Mouse (Mus musculus) G1E (cell line): ENCODE measurements around the gene Crygd. TPM values are rescaled to one million over a fixed set of nuclear protein-coding genes. Genes with fewer than 3 reads are reported as not detected.

ENCODE experiments used
- ATAC-seq: 2 replicates; pipeline ENCODE4 v1.8.0; 2016; ENCODE audit warnings: mild to moderate bottlenecking; ENCODE audit not compliant: insufficient number of reproducible peaks, poor library complexity, low FRiP score, severe bottlenecking; ENCODE audit errors: extremely low read depth
- DNase-seq: peaks from one replicate; pipeline ENCODE4 v3.0.0; 2012; ENCODE audit warnings: low spot score
- H3K27me3 ChIP-seq: 2 replicates; pipeline ENCODE4 v1.6.1; 2012; ENCODE audit warnings: mild to moderate bottlenecking, low read length, inconsistent platforms; ENCODE audit not compliant: insufficient read depth
- H3K36me3 ChIP-seq: replicated peaks from 2 replicates; pipeline ENCODE3; 2012; ENCODE audit warnings: mild to moderate bottlenecking, inconsistent platforms
- H3K4me1 ChIP-seq: 2 replicates; pipeline ENCODE4 v1.6.1; 2012; ENCODE audit warnings: low read depth, low read length, inconsistent platforms, mixed read lengths; ENCODE audit not compliant: insufficient read depth
- H3K4me3 ChIP-seq: 2 replicates; pipeline ENCODE4 v1.5.1; 2012; ENCODE audit warnings: low read depth, mild to moderate bottlenecking, inconsistent platforms, low read length, moderate library complexity, mixed read lengths
- H3K9me3 ChIP-seq: replicated peaks from 2 replicates; pipeline ENCODE4 v1.6.1; 2012; ENCODE audit warnings: inconsistent platforms
- CTCF ChIP-seq: IDR thresholded peaks from 2 replicates; pipeline ENCODE4 v1.5.1; 2012; ENCODE audit warnings: low read depth, low read length, inconsistent platforms, mixed read lengths
- GATA1 ChIP-seq: IDR thresholded peaks from 2 replicates; pipeline ENCODE4 v1.6.1; 2012; ENCODE audit warnings: borderline replicate concordance, low read length, inconsistent platforms, mixed read lengths
- GATA2 ChIP-seq: IDR thresholded peaks from 2 replicates; pipeline ENCODE4 v1.6.1; 2012; ENCODE audit warnings: low read depth, low read length, inconsistent platforms, borderline replicate concordance
- POLR2AphosphoS5 ChIP-seq: IDR thresholded peaks from 2 replicates; pipeline ENCODE4 v1.6.1; 2012; ENCODE audit warnings: low read depth, low read length, inconsistent platforms; ENCODE audit not compliant: insufficient replicate concordance
- TAL1 ChIP-seq: conservative IDR thresholded peaks from 2 replicates; pipeline ENCODE4 v1.6.1; 2012; ENCODE audit warnings: low read depth, low read length, inconsistent platforms, mixed read lengths
- polyA plus RNA-seq: library from polyadenylated mRNA; stranded (reverse); fragments of >175 nt; gene quantifications from 2 replicates; pipeline ENCODE4 v1.2.3, GENCODE M21; 2012
- total RNA-seq, 2 experiments: library from RNA; stranded (forward) in 1 of 2; stranded (reverse) in 1 of 2; fragments of 200-1000 nt in 1 of 2; fragments of >200 nt in 1 of 2; fragmentation: Nextera tagmentation in 1 of 2; gene quantifications; 2 replicates each; pipeline ENCODE4 v1.2.3; 2014 to 2017

Gene Crygd
- total and polyA plus RNA-seq, 3 experiments: 0.49 TPM; not detected in 2

DNA sequence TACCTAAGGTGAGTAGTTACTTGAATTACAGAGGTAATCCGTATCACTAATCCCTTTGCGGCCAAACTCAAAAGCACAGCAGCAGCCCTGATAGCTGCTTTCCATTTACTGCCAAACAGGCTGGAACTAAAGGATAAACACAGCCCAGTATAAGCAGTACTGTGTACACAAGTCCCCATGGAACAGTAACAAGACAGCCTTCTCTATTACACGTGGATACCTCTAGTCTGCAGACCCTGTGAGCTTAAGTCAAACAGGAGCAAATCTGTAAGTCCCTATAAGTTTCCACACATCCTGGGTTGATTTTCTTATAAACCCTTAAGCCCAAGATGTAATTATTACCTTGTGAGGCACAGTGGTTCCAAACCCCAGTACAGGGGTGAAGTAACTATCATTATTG lies 27.7 kb downstream of the Crygd start:
- Histone ChIP-seq H3K36me3 (no peaks in the 10 kb centered on the region), H3K9me3 (no peaks in the 10 kb centered on the region), H3K4me3 (no peak overlapping the region), H3K4me1 (no peaks in the 10 kb centered on the region), H3K27me3 (0 out of 2 replicates have a peak, but pooled peaks cover 8% of the 10 kb centered on the region)
- DNase-seq (no peak), ATAC-seq (no peak)
- no peak for TF ChIP-seq GATA1
- no peak for TF ChIP-seq CTCF
- TF ChIP-seq GATA2: no peak
- no peak for TF ChIP-seq POLR2AphosphoS5
- TF ChIP-seq TAL1: no peak

DNA sequence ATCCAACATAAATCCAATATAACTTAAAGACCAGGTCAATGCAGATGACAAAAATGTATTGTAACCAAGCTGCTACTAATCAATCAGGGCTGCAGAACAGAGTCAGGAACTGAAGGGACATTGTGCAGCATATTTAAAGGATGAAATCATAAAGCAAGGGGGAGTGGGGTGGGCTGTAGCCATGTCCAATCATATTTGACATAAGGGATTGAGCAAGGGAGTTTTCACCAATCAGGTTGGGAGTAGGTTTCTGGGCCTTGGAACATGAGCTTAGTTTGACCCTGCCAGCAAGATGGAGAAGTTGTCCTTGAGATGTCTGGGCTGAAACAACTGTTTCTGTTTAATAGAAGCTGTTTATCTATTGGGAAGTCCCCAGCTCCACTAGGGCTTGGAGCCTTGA lies 30.6 kb downstream of the Crygd start, which contains the start of gene Akr1cl:
Gene Akr1cl (minus strand): TSS at position 119 of the 400 bp plus-strand sequence.
- no peaks in the 10 kb centered on the region for H3K4me1 ChIP-seq
- H3K27me3 ChIP-seq: peaks cover 2% of the 10 kb centered on the region; the same call in 1 of the 2 replicates
- H3K4me3 ChIP-seq: no peak within 1 kb of the TSS
- TF ChIP-seq CTCF: no peak
- no peak for TF ChIP-seq GATA2
- TF ChIP-seq GATA1: no peak
- TF ChIP-seq TAL1: no peak
- no peak for TF ChIP-seq POLR2AphosphoS5
- ATAC-seq (no peak), DNase-seq (no peak)
- no peaks in the 10 kb centered on the region for H3K9me3 ChIP-seq
- H3K36me3 ChIP-seq: no peaks in the 10 kb centered on the region

DNA sequence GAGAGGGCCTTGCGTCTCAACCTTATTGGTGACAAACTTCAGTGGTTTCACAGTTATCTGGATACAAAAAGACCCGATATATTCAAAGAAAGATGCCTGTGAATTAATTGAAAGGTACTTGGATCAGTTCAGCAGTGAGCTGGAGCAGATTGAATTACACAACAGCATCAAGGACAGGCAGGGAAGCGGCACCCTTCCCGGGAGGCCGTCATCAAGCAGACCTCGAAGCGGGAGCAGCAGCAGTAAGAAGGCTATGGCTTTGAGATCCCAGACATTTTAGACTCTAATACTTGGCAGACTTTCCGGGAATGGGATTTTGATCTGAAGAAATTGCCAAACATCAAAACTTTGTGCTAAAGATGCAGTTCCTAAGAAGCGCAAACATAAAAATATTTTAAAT lies 35.0 kb downstream of the Crygd start:
- DNase-seq: no peak

DNA sequence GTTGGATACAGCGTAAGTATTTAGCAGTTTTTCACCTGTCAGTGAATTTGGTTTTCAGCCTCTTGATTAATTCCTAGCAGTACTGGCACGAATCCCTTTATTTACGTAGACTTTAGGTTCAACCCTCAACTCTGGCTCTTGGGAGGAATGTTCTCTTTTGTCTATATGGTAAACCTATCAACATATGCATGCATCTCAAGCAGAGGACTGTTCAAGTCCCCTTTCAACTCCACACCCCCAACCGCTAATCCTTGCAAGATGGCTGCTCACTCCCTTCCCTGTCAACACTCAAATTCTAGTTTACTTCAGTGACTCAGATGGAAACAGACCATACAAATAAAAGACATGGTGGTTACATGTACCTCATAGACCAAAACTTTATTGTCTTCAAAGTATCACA lies 50.5 kb downstream of the Crygd start:
- H3K4me1 ChIP-seq: peaks cover 4% of the 10 kb centered on the region; the same call in 1 of the 2 replicates
- H3K27me3 ChIP-seq: peaks cover 7% of the 10 kb centered on the region; the same call in 1 of the 2 replicates
- ATAC-seq (no peak), DNase-seq (no peak)
- H3K36me3 ChIP-seq: no peaks in the 10 kb centered on the region
- TF ChIP-seq TAL1 (no peak), POLR2AphosphoS5 (no peak), GATA2 (no peak), GATA1 (no peak), CTCF (no peak)
- no peaks in the 10 kb centered on the region for H3K9me3 ChIP-seq
- H3K4me3 ChIP-seq: no peak overlapping the region

More for the DNA sequence above, 35.0 kb downstream of the Crygd start:
- Histone ChIP-seq H3K27me3 (peaks cover 5% of the 10 kb centered on the region), H3K36me3 (no peaks in the 10 kb centered on the region), H3K4me3 (no peak overlapping the region), H3K9me3 (no peaks in the 10 kb centered on the region), H3K4me1 (no peaks in the 10 kb centered on the region)
- ATAC-seq: no peak
- TF ChIP-seq GATA2 (no peak), TAL1 (no peak), POLR2AphosphoS5 (no peak), CTCF (no peak), GATA1 (no peak)

Other genes with a start within 250 kb of the Crygd start
- gene Plekhm3, start 106.6 kb downstream of the Crygd start, total RNA-seq (2014; fragmentation: Nextera tagmentation): 25.8 and 33.5 TPM in 2 replicates
- gene Plekhm3, start 106.6 kb downstream of the Crygd start, total RNA-seq (2017): 5.6 and 8.0 TPM in 2 replicates
- gene Plekhm3, start 106.6 kb downstream of the Crygd start, polyA plus RNA-seq: 2.9 and 3.0 TPM in 2 replicates
- not detected in 2 replicates for gene Akr1cl, start 30.7 kb downstream of the Crygd start, total RNA-seq (2014; fragmentation: Nextera tagmentation)
- gene Akr1cl, start 30.7 kb downstream of the Crygd start, total RNA-seq (2017): 0.27 and 0.46 TPM in 2 replicates
- not detected in 2 replicates for gene Akr1cl, start 30.7 kb downstream of the Crygd start, polyA plus RNA-seq
- not detected in 2 replicates for gene Cryge, start 12.3 kb downstream of the Crygd start, total RNA-seq (2014; fragmentation: Nextera tagmentation)
- gene Cryge, start 12.3 kb downstream of the Crygd start, total RNA-seq (2017): 0.76 TPM in 1 of 2 replicates, not detected in the other
- gene Cryge, start 12.3 kb downstream of the Crygd start, polyA plus RNA-seq: not detected in 2 replicates
- gene Crygc, start 10.2 kb upstream of the Crygd start, total RNA-seq (2014; fragmentation: Nextera tagmentation): not detected in 2 replicates
- not detected in 2 replicates for gene Crygc, start 10.2 kb upstream of the Crygd start, total RNA-seq (2017)
- gene Crygc, start 10.2 kb upstream of the Crygd start, polyA plus RNA-seq: not detected in 2 replicates
- gene Crygb, start 18.8 kb upstream of the Crygd start, total RNA-seq (2014; fragmentation: Nextera tagmentation): not detected in 2 replicates
- not detected in 2 replicates for gene Crygb, start 18.8 kb upstream of the Crygd start, total RNA-seq (2017)
- gene Crygb, start 18.8 kb upstream of the Crygd start, polyA plus RNA-seq: not detected in 2 replicates
- not detected in 2 replicates for gene Cryga, start 39.9 kb upstream of the Crygd start, total RNA-seq (2014; fragmentation: Nextera tagmentation)
- not detected in 2 replicates for gene Cryga, start 39.9 kb upstream of the Crygd start, total RNA-seq (2017)
- not detected in 2 replicates for gene Cryga, start 39.9 kb upstream of the Crygd start, polyA plus RNA-seq
- gene Gm28845, start 56.1 kb upstream of the Crygd start, total RNA-seq (2014; fragmentation: Nextera tagmentation): not detected in 2 replicates
- gene Gm28845, start 56.1 kb upstream of the Crygd start, total RNA-seq (2017): not detected in 2 replicates
- gene Gm28845, start 56.1 kb upstream of the Crygd start, polyA plus RNA-seq: not detected in 2 replicates
- 1.1 TPM in 1 of 2 replicates, not detected in the other for gene D630023F18Rik, start 59.8 kb upstream of the Crygd start, total RNA-seq (2014; fragmentation: Nextera tagmentation)
- 0.05 and 0.06 TPM in 2 replicates for gene D630023F18Rik, start 59.8 kb upstream of the Crygd start, total RNA-seq (2017)
- 0.07 TPM in 1 of 2 replicates, not detected in the other for gene D630023F18Rik, start 59.8 kb upstream of the Crygd start, polyA plus RNA-seq
- gene Idh1, start 123.0 kb upstream of the Crygd start, total RNA-seq (2014; fragmentation: Nextera tagmentation): 24.2 and 29.9 TPM in 2 replicates
- gene Idh1, start 123.0 kb upstream of the Crygd start, total RNA-seq (2017): 102 and 111 TPM in 2 replicates
- 1.2 and 1.9 TPM in 2 replicates for gene Idh1, start 123.0 kb upstream of the Crygd start, polyA plus RNA-seq
- 81.1 and 84.0 TPM in 2 replicates for gene Pikfyve, start 123.2 kb upstream of the Crygd start, total RNA-seq (2014; fragmentation: Nextera tagmentation)
- gene Pikfyve, start 123.2 kb upstream of the Crygd start, total RNA-seq (2017): 81.3 and 95.4 TPM in 2 replicates
- 54.1 and 56.3 TPM in 2 replicates for gene Pikfyve, start 123.2 kb upstream of the Crygd start, polyA plus RNA-seq
- gene Pth2r, start 218.6 kb upstream of the Crygd start, total RNA-seq (2014; fragmentation: Nextera tagmentation): not detected in 2 replicates
- gene Pth2r, start 218.6 kb upstream of the Crygd start, total RNA-seq (2017): not detected in 2 replicates
- gene Pth2r, start 218.6 kb upstream of the Crygd start, polyA plus RNA-seq: not detected in 2 replicates